ENCODE assay signal across 16 mouse cellular contexts in the genomic region with DNA sequence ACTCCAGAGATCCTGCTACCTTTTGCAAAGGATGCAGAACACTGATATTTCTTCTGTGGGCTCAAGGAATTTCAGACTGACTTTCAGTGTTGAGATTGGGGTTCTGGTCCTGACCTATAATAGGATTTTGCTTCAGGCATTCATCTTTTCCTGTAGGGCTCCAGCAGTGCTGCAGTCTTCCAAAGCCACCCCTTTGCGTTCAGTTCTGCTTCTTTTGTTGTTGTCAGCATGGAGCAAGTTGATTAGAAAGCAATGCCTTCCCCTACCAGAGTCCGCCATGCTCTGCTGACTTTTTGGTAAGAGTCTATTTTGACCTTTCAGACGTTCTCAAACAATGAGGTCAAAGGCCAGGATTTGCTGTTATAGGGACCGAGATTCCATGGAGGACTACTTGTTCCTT.
"Had no signal": no experiment of that assay in that cellular context is flagged by ENCODE, and none has a peak within 500 bp of the region (broad histone marks: within the 10 kb centered on the region; RNA-seq: fewer than 3 reads in every experiment).

No protein-coding gene starts in this region.

- H3K9me3 ChIP-seq: intestine, embryonic 15.5 days; limb, embryonic 10.5 days; midbrain, embryonic 12.5 days; neural tube, embryonic 15.5 days had no signal

- H3K36me3 ChIP-seq: intestine, embryonic 15.5 days; limb, embryonic 10.5 days; midbrain, embryonic 12.5 days; neural tube, embryonic 15.5 days had no signal

- H3K9ac ChIP-seq: intestine, embryonic 15.5 days; lung, embryonic 14.5 days; midbrain, embryonic 12.5 days; neural tube, embryonic 15.5 days had no signal

- H3K4me3 ChIP-seq: intestine, embryonic 15.5 days; layer of hippocampus, adult 2 months; limb, embryonic 10.5 days; midbrain, embryonic 12.5 days; myocyte; neural tube, embryonic 15.5 days had no signal

- H3K27ac ChIP-seq: intestine, embryonic 15.5 days; layer of hippocampus, adult 2 months; limb, embryonic 10.5 days; midbrain, embryonic 12.5 days; neural tube, embryonic 15.5 days had no signal

- H3K27me3 ChIP-seq: intestine, embryonic 15.5 days; midbrain, embryonic 12.5 days; neural tube, embryonic 15.5 days had no signal

- ATAC-seq: intestine, embryonic 15.5 days had no signal

- H3K4me1 ChIP-seq: intestine, embryonic 15.5 days; limb, embryonic 10.5 days; midbrain, embryonic 12.5 days; neural tube, embryonic 15.5 days had no signal

- DNase-seq: kidney, adult 9 months; kidney, postnatal 36 days; lung, embryonic 14.5 days; lung, postnatal 10 days; lung, postnatal 4 days; right cerebral cortex, adult 18-20 months; right cerebral cortex, postnatal 25 days; thymus, adult 18-20 months; thymus, postnatal 14 days had no signal

- H3K4me2 ChIP-seq: intestine, embryonic 15.5 days; liver, embryonic 11.5 days; lung, embryonic 14.5 days; midbrain, embryonic 12.5 days; neural tube, embryonic 15.5 days had no signal
